Mouse (Mus musculus) kidney, postnatal 14 days (tissue): Measurements from ENCODE around the gene Mtmr12.
A peak's percentile ranks its signal among the peaks of the same experiment; 100 is the strongest.
"Not testable (repeated sequence)": the region's sequence is repeated elsewhere in the genome, so short reads cannot be mapped to it uniquely, and the experiment has no call there.

ENCODE experiments used
- DNase-seq: peaks from one replicate; pipeline ENCODE4 v3.0.0; 2022; ENCODE audit warnings: mixed read lengths

The Mtmr12 gene

DNA sequence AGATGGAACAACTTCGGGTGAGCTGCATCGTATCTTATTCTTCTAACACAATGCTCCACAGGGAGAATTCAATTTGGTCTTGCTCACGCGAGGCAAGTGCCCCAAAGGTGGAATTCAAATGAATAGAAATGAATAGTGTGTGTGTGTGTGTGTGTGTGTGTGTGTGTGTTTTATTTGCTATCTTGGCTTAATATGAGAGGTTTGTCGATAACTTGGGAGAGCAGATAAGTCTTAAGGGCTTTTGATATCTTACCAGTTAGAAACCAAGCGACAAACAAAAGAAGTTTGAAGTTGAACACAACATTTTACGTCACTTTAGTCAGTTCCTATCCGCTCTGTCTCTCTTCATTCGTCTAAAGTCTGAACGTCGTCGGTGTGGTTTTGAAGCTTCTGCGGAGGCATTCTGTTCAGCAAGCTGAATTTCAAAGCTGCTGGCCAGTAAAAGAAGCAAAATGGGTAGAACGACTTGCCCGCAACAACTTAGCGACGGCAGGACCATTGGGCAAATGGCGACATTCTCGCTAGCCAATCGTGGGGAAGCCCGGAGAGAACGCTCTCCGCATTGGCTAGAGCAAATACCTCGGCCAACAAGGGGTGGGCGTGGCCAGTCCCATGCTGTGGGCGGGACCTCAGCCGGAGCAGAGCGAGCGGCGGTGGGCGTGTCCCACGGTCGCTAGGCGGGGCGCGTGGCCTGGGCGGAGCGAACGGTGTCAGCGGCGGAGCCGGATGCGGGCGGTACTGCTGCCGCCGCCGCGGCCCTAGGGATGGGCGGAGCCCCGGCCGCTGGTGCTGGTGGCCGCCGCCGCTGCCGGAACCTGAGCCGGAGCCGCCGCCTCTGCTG is at the start of gene Mtmr12:
TSS of gene Mtmr12 (plus strand) at position 710 of the 841 bp plus-strand sequence.
- peak; percentile 100 for DNase-seq

DNA sequence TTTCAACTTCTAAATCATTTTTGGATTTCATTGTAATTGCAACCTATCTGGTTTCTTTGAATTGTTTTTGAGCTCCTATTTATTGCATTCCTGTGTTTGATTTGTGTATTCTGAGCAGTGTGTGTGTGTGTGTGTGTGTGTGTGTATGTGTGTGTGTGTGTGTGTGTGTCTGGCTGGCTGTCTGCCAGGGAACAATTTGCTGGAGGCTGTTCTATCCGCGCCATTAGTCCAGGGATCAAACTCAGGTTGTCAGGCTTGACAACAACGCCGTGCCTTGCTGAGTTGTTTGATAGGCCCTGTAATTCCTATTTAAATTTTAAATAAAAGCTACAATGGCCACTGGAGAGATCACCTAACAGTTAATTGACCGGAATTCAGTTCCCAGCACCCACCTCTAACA is 26.7 kb upstream of the Mtmr12 start:
- peak; percentile 54 for DNase-seq

GRCm38 (mm10) chr15:12181181-12181805 is 23.5 kb upstream of the Mtmr12 start:
- DNase-seq: not testable (repeated sequence)

- DNase-seq: peak; percentile 86
These were observed 10.7 kb upstream of the Mtmr12 start for GRCm38 (mm10) chr15:12193880-12194816.

GRCm38 (mm10) chr15:12194817-12195735 is 9.8 kb upstream of the Mtmr12 start:
- no peak for DNase-seq

DNA sequence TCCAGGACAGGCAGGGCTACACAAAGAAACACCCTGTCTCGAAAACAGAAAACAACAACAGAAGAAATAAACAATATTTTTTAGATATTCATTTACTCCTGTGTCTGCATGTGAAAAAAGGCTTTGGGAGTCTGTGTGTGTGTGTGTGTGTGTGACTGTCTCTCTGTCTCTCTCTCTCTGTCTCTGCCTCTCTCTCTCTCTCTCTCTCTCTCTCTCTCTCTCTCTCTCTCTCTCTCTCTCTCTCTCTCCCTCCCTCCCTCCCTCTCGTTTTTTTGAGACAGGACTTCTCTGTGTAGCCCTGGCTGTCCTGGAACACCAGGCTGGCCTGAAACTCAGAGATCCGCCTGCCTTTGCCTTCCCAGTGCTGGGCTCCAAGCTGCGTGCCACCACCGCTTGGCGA is 8.9 kb upstream of the Mtmr12 start:
- no peak for DNase-seq

DNA sequence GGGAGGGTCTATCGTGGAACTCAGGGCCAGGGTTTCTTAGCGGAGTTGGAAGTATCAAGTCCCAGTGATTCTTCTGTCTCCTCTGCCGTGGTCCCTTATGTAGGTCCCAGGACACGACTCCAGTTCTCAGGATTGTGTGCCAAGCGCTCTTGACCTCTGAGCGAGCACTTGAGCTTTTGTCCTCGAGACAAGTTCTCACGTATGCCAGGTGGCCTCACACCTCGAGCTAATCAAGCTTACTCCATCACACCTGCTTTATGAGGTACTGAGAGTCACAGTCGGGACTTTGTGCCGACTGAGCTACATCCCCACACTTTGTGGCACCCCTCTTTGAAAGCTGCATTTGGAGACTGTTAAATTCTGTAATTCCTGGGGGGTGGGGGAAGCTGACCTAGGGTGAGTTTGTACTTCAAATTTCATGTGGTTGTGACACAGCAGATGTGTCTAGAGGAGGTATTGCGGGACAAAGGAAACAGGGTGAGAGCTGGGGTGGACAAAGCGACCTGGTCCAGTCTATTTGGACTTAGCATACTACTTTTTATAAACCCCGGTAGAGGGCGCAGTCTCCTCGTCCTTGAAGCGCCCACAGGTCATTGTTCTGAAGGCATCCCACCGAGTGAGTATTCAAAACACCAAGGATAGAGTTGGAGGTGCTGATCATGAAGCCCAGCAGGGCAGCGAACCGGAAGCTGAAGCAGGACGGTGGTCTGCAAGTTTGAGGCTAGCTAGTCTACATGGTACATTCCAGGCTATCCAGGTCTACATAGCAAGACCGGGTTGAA is 8.2 kb upstream of the Mtmr12 start:
- peak; percentile 88 for DNase-seq

DNA sequence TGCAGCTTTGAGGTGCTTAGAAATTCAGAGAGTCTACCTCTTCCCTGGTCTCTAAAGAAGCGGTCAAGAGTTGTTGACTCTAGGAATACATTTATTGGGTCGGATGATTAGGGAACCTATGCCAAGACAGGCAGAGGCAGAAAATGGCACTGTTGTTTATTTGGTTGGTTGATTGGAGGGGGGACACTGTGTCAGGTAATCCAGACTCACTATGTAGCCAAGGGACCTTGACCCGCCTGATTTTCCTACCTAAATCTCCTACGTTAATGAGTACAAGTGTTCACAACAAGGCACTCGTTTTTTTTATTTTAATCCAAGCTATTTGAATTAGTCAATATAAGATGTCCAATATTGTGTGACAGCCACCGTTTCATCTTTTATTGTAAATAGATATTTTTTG is 7.5 kb upstream of the Mtmr12 start:
- peak; percentile 46 for DNase-seq

- DNase-seq: peak; percentile 82
These were observed 4.8 kb upstream of the Mtmr12 start for GRCm38 (mm10) chr15:12200021-12200420.

DNA sequence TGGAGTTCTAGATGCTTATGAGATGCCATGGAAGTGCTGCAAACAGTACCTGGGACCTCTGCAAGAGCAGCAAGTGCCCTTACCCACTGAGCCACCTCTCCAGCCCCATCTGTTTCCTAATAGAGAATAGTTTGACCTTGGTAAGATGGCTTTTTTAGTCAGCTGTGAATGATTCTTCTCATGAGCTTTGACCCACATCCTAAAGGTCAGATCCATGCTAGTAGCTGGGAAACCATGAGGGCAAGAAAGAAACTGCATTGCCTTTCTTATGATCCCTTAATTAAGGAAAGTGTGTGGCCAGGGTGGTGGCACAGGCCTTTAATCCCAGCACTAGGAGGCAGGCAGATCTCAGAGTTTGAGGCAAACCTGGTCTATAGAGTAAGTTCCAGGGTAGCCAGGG is 3.0 kb upstream of the Mtmr12 start:
- DNase-seq: no peak

DNA sequence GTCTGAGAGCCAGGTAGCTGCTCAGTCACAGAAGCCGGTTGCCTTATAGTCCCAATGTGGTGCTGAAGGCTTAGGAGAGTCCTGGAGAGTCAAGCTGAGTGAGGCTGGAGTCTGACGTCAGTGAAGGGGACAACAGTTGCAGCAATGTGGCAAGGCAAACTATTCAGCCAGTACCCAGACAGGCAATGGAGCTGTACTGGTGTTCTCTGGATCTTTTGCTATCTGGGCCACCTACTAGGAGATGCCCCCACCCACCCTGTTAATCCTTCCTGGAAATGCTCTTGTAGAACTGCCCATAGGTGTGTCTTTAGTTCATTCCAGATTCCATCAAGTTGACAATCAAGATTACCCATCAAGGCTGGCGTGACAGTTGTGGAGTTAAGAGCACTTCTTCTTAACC is 2.4 kb upstream of the Mtmr12 start:
- no peak for DNase-seq

- DNase-seq: not testable (repeated sequence)
These were observed 1.8 kb upstream of the Mtmr12 start for GRCm38 (mm10) chr15:12203008-12203407.

GRCm38 (mm10) chr15:12203512-12204318 is 1.1 kb upstream of the Mtmr12 start:
- peak; percentile 41 for DNase-seq

DNA sequence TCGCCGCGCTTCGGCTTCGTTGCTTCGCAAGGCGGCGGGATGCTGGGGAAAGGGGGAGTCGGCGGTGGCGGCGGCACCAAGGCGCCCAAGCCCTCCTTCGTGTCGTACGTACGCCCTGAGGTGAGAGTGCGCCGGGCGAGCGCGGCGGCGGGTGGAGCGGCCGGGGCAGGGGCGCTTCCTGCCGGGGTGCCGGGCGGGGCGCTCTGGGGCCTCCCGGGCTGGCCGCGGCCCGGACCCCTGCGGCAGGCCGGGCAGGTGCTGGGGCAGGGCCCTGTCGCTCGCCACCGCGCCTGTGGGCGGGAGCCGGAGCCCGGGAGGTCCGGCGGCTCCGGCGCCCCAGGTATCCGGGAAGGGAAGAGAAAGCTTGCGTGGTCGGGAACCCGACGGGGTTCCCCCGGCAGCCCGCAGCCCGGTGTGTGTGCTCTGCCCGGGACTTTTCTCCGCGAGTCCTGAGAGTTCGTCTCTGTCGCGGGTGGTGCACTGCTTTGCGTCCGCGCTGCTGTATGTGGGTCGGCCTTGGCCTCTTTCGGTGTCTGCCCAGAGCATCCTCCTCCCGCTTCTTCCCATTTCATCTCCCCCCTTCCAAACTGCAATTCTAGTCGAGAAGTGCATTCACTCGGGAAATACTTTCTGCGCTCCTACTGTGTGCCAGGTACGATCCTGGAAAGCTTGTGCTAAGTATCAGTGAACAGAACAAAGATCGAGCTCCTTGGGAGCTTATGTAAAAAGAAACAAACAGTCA is 503 bp downstream of the Mtmr12 start:
- DNase-seq: no peak

- no peak for DNase-seq
These were observed 1.2 kb downstream of the Mtmr12 start for GRCm38 (mm10) chr15:12205902-12206645.

- peak; percentile 74 for DNase-seq
These were observed 1.9 kb downstream of the Mtmr12 start for GRCm38 (mm10) chr15:12206646-12207222.

GRCm38 (mm10) chr15:12207556-12208090 is 2.8 kb downstream of the Mtmr12 start:
- DNase-seq: peak; percentile 80

DNA sequence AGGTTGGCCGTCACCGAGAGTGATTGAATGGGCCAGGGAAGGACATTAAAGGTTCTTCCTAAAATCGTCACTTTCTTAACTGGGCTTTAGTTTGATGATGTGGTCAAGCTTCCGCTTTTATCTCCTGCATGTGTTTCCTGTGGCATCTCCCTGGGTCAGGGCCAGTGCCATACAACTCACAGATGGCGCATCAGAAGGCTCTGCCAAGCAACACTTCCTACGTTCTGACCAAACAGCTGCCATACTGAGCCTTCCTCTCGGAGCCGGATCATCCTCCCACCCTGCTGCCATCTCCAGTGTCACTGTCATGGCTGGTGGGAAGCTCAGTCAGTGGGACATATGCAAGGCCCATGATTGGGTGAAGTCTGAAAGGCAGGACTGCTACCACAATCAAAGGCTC is 6.7 kb downstream of the Mtmr12 start:
- no peak for DNase-seq
